Mouse (Mus musculus) heart, adult 9 months (tissue): ENCODE data around the gene Fcho2.

Experiments
- DNase-seq, 2 experiments: peaks; one replicate each; pipeline ENCODE4 v3.0.0; 2022; ENCODE audit warnings: low spot score in 2 of 2

Fcho2 gene

DNA sequence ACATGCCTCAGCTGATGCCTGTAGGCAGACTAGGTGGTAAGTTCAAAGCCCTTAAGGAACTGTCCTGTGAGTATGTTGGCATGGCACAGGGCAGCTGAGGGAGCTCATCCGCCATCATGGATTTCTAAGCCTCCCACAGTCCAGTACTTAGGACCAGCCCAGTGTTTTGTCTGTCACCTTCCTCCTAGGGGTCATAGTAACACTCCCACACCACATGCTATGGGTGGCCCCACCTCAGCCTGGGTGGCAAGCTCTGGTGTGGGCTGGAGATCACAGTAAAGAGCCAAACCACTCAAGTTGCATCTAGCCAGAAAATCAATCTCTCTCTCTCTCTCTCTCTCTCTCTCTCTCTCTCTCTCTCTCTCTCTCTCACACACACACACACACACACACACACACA lies 136.0 kb downstream of the Fcho2 start:
- no peak for DNase-seq

DNA sequence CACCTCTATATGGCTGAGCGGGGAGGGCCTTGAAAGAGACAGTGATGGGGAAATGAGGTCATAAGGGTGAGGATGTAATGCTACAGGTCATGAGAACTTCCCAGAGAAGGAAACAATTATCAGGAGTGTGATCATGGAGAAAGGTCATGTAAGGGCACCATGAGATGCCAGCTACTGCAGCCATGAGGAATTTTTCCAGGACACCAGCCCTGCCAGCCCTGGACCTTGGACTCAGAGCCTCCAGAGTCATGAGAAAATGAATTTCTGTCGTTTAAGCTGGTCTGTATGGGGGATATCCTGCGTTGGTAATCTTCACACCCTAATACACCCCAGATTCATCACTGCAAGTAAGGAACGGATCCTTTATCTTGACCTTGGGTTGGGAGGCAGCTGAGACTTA lies 141.3 kb downstream of the Fcho2 start:
- no peak for DNase-seq
